Mouse (Mus musculus): ENCODE data around the gene Rtn1. TPM values are rescaled to one million over a fixed set of nuclear protein-coding genes. Genes with fewer than 3 reads are reported as not detected.

The Rtn1 gene
- polyA plus RNA-seq, 1 experiment from 2014 or later, result 3,326 TPM

- Histone ChIP-seq H3K9ac (replicated peaks) (no peak overlapping the region), H3K36me3 (no peaks in the 10 kb centered on the region), H3K9me3 (replicated peaks) (no peaks in the 10 kb centered on the region), H3K4me1 (no peaks in the 10 kb centered on the region), H3K27ac (replicated peaks) (no peak overlapping the region), H3K4me3 (replicated peaks) (no peak overlapping the region), H3K4me2 (no peak overlapping the region), H3K27me3 (replicated peaks) (no peaks in the 10 kb centered on the region)
- ATAC-seq (ENCODE audit: low FRiP score), result no peak
- 95% methylated on average over 4 of the region's 4 CpGs for WGBS
Measured at GRCm38 (mm10) chr12:72291266-72291665, 117.6 kb downstream of the Rtn1 start.

- Histone ChIP-seq H3K4me2 (no peak overlapping the region), H3K9me3 (replicated peaks) (no peaks in the 10 kb centered on the region), H3K4me1 (peaks cover 9% of the 10 kb centered on the region), H3K9ac (replicated peaks) (no peak overlapping the region), H3K36me3 (no peaks in the 10 kb centered on the region), H3K4me3 (replicated peaks) (no peak overlapping the region), H3K27me3 (replicated peaks) (no peaks in the 10 kb centered on the region), H3K27ac (replicated peaks) (no peak overlapping the region)
- ATAC-seq (ENCODE audit: low FRiP score), result no peak
- WGBS, result 36% methylated on average over 3 of the region's 3 CpGs
Measured at GRCm38 (mm10) chr12:72288215-72288614, 120.6 kb downstream of the Rtn1 start.

- Histone ChIP-seq H3K9me3 (replicated peaks) (no peaks in the 10 kb centered on the region), H3K4me2 (no peak overlapping the region), H3K27me3 (replicated peaks) (no peaks in the 10 kb centered on the region), H3K4me3 (replicated peaks) (no peak overlapping the region), H3K9ac (replicated peaks) (no peak overlapping the region), H3K36me3 (no peaks in the 10 kb centered on the region), H3K4me1 (peaks cover 9% of the 10 kb centered on the region), H3K27ac (replicated peaks) (no peak overlapping the region)
- ATAC-seq (ENCODE audit: low FRiP score), result no peak
- 91% methylated on average over 4 of the region's 4 CpGs for WGBS
Measured at GRCm38 (mm10) chr12:72287332-72288004, 121.4 kb downstream of the Rtn1 start.

GRCm38 (mm10) chr12:72285366-72286345 lies 123.2 kb downstream of the Rtn1 start:
- H3K27ac ChIP-seq (replicated peaks), result peak overlapping the region; percentile 10; the same call in 1 of the 2 replicates
- H3K4me2 ChIP-seq, result 0 out of 2 replicates have a peak overlapping the region, but pooled peaks have one; percentile 3
- no peaks in the 10 kb centered on the region for H3K36me3 ChIP-seq
- 67% methylated on average over 25 of the region's 25 CpGs for WGBS
- no peak overlapping the region for H3K9ac ChIP-seq (replicated peaks)
- no peaks in the 10 kb centered on the region for H3K9me3 ChIP-seq (replicated peaks)
- H3K4me1 ChIP-seq, result peaks cover 9% of the 10 kb centered on the region
- H3K27me3 ChIP-seq (replicated peaks), result no peaks in the 10 kb centered on the region
- H3K4me3 ChIP-seq (replicated peaks), result no peak overlapping the region
- ATAC-seq (ENCODE audit: low FRiP score), result peak; percentile 45; the same call in 1 of the 2 replicates

GRCm38 (mm10) chr12:72284576-72284975 lies 124.3 kb downstream of the Rtn1 start:
- Histone ChIP-seq H3K4me2 (no peak overlapping the region), H3K4me1 (peaks cover 12% of the 10 kb centered on the region), H3K36me3 (no peaks in the 10 kb centered on the region), H3K27me3 (replicated peaks) (no peaks in the 10 kb centered on the region), H3K9ac (replicated peaks) (no peak overlapping the region), H3K9me3 (replicated peaks) (no peaks in the 10 kb centered on the region), H3K27ac (replicated peaks) (no peak overlapping the region), H3K4me3 (replicated peaks) (no peak overlapping the region)
- WGBS, result 95% methylated on average over 7 of the region's 7 CpGs
- ATAC-seq (ENCODE audit: low FRiP score), result no peak

GRCm38 (mm10) chr12:72279129-72279875 lies 129.6 kb downstream of the Rtn1 start:
- no peak overlapping the region for H3K9ac ChIP-seq (replicated peaks)
- no peak overlapping the region for H3K4me2 ChIP-seq
- H3K36me3 ChIP-seq, result no peaks in the 10 kb centered on the region
- WGBS, result 37% methylated on average over 5 of the region's 5 CpGs
- no peak overlapping the region for H3K4me3 ChIP-seq (replicated peaks)
- no peaks in the 10 kb centered on the region for H3K27me3 ChIP-seq (replicated peaks)
- H3K27ac ChIP-seq (replicated peaks), result no peak overlapping the region
- no peak for ATAC-seq (ENCODE audit: low FRiP score)
- no peaks in the 10 kb centered on the region for H3K9me3 ChIP-seq (replicated peaks)
- H3K4me1 ChIP-seq, result peaks cover 4% of the 10 kb centered on the region; the same call in 1 of the 2 replicates

- H3K4me1 ChIP-seq, result peaks cover 4% of the 10 kb centered on the region; the same call in 1 of the 2 replicates
- peak; percentile 47; the same call in 1 of the 2 replicates for ATAC-seq (ENCODE audit: low FRiP score)
- H3K27me3 ChIP-seq (replicated peaks), result no peaks in the 10 kb centered on the region
- 50% methylated on average over 13 of the region's 13 CpGs for WGBS
- H3K9me3 ChIP-seq (replicated peaks), result no peaks in the 10 kb centered on the region
- H3K36me3 ChIP-seq, result no peaks in the 10 kb centered on the region
- no peak overlapping the region for H3K4me3 ChIP-seq (replicated peaks)
- H3K9ac ChIP-seq (replicated peaks), result no peak overlapping the region
- H3K27ac ChIP-seq (replicated peaks), result peak overlapping the region; percentile 67
- no peak overlapping the region for H3K4me2 ChIP-seq
Measured at GRCm38 (mm10) chr12:72273721-72274414, 135.0 kb downstream of the Rtn1 start.

- H3K9me3 ChIP-seq (replicated peaks), result no peaks in the 10 kb centered on the region
- 91% methylated on average over 2 of the region's 2 CpGs for WGBS
- H3K4me2 ChIP-seq, result no peak overlapping the region
- H3K9ac ChIP-seq (replicated peaks), result no peak overlapping the region
- no peaks in the 10 kb centered on the region for H3K27me3 ChIP-seq (replicated peaks)
- ATAC-seq (ENCODE audit: low FRiP score), result no peak
- no peak overlapping the region for H3K27ac ChIP-seq (replicated peaks)
- H3K36me3 ChIP-seq, result no peaks in the 10 kb centered on the region
- H3K4me3 ChIP-seq (replicated peaks), result no peak overlapping the region
- peaks cover 21% of the 10 kb centered on the region for H3K4me1 ChIP-seq
Measured at GRCm38 (mm10) chr12:72267614-72268013, 141.2 kb downstream of the Rtn1 start.

- H3K27me3 ChIP-seq (replicated peaks), result no peaks in the 10 kb centered on the region
- H3K9me3 ChIP-seq (replicated peaks), result no peaks in the 10 kb centered on the region
- H3K36me3 ChIP-seq, result no peaks in the 10 kb centered on the region
- peak overlapping the region; percentile 73 for H3K27ac ChIP-seq (replicated peaks)
- H3K4me2 ChIP-seq, result no peak overlapping the region
- peaks cover 21% of the 10 kb centered on the region for H3K4me1 ChIP-seq
- peak; percentile 83 for ATAC-seq (ENCODE audit: low FRiP score)
- WGBS, result 78% methylated on average over 3 of the region's 3 CpGs
- no peak overlapping the region for H3K9ac ChIP-seq (replicated peaks)
- H3K4me3 ChIP-seq (replicated peaks), result no peak overlapping the region
Measured at GRCm38 (mm10) chr12:72265261-72266228, 143.3 kb downstream of the Rtn1 start.
